Mouse (Mus musculus): Measurements from ENCODE around the gene Mad1l1. TPM values are rescaled to one million over a fixed set of nuclear protein-coding genes. Genes with fewer than 3 reads are reported as not detected.

Mad1l1 gene
- polyA plus RNA-seq, 1 experiment from 2014 or later: 31.8 TPM

GRCm38 (mm10) chr5:140087242-140087641 is 234.1 kb downstream of the Mad1l1 start:
- ATAC-seq (ENCODE audit: low read depth): no peak
- 93% methylated on average over 7 of the region's 7 CpGs for whole genome bisulfite sequencing
- H3K4me1 ChIP-seq (replicated peaks): peaks cover 36% of the 10 kb centered on the region
- no peak overlapping the region for H3K9ac ChIP-seq
- H3K9me3 ChIP-seq: no peaks in the 10 kb centered on the region
- H3K4me2 ChIP-seq: no peak overlapping the region
- no peak overlapping the region for H3K4me3 ChIP-seq
- H3K27ac ChIP-seq (replicated peaks): no peak overlapping the region
- H3K27me3 ChIP-seq: no peaks in the 10 kb centered on the region
- H3K36me3 ChIP-seq: no peaks in the 10 kb centered on the region

GRCm38 (mm10) chr5:140084341-140084740 is 237.0 kb downstream of the Mad1l1 start:
- Histone ChIP-seq H3K4me2 (no peak overlapping the region), H3K36me3 (no peaks in the 10 kb centered on the region), H3K9me3 (no peaks in the 10 kb centered on the region), H3K4me3 (no peak overlapping the region), H3K4me1 (replicated peaks) (peaks cover 33% of the 10 kb centered on the region), H3K27ac (replicated peaks) (no peak overlapping the region), H3K9ac (no peak overlapping the region), H3K27me3 (no peaks in the 10 kb centered on the region)
- no peak for ATAC-seq (ENCODE audit: low read depth)
- 95% methylated on average over 6 of the region's 6 CpGs for WGBS

GRCm38 (mm10) chr5:140083911-140084310 is 237.4 kb downstream of the Mad1l1 start:
- Histone ChIP-seq H3K4me1 (replicated peaks) (peaks cover 33% of the 10 kb centered on the region), H3K27ac (replicated peaks) (no peak overlapping the region), H3K9me3 (no peaks in the 10 kb centered on the region), H3K4me2 (no peak overlapping the region), H3K36me3 (no peaks in the 10 kb centered on the region), H3K9ac (no peak overlapping the region), H3K4me3 (no peak overlapping the region), H3K27me3 (no peaks in the 10 kb centered on the region)
- no peak for ATAC-seq (ENCODE audit: low read depth)
- 86% methylated on average over 5 of the region's 5 CpGs for WGBS

GRCm38 (mm10) chr5:140082204-140082812 is 239.0 kb downstream of the Mad1l1 start:
- no peak for ATAC-seq (ENCODE audit: low read depth)
- Histone ChIP-seq H3K4me2 (no peak overlapping the region), H3K9me3 (no peaks in the 10 kb centered on the region), H3K4me3 (no peak overlapping the region), H3K9ac (no peak overlapping the region), H3K27ac (replicated peaks) (peak overlapping the region; percentile 90; the same call in 1 of the 2 replicates), H3K27me3 (no peaks in the 10 kb centered on the region), H3K4me1 (replicated peaks) (peaks cover 40% of the 10 kb centered on the region), H3K36me3 (no peaks in the 10 kb centered on the region)
- 57% methylated on average over 10 of the region's 11 CpGs for whole genome bisulfite sequencing

GRCm38 (mm10) chr5:140081084-140081483 is 240.3 kb downstream of the Mad1l1 start:
- Histone ChIP-seq H3K9ac (peak overlapping the region; percentile 8; the same call in 1 of the 2 replicates), H3K27ac (replicated peaks) (peak overlapping the region; percentile 90), H3K27me3 (no peaks in the 10 kb centered on the region), H3K4me1 (replicated peaks) (peaks cover 29% of the 10 kb centered on the region), H3K4me3 (no peak overlapping the region), H3K9me3 (no peaks in the 10 kb centered on the region), H3K36me3 (no peaks in the 10 kb centered on the region), H3K4me2 (no peak overlapping the region)
- ATAC-seq (ENCODE audit: low read depth): no peak
- WGBS: 37% methylated on average over 10 of the region's 10 CpGs

GRCm38 (mm10) chr5:140079511-140079910 is 241.8 kb downstream of the Mad1l1 start:
- Histone ChIP-seq H3K4me2 (no peak overlapping the region), H3K4me3 (no peak overlapping the region), H3K36me3 (no peaks in the 10 kb centered on the region), H3K9ac (no peak overlapping the region), H3K27ac (replicated peaks) (no peak overlapping the region), H3K4me1 (replicated peaks) (peaks cover 36% of the 10 kb centered on the region), H3K9me3 (no peaks in the 10 kb centered on the region), H3K27me3 (no peaks in the 10 kb centered on the region)
- no peak for ATAC-seq (ENCODE audit: low read depth)
- WGBS: 95% methylated on average over 4 of the region's 4 CpGs

- no peaks in the 10 kb centered on the region for H3K36me3 ChIP-seq
- 84% methylated on average over 3 of the region's 3 CpGs for WGBS
- no peak overlapping the region for H3K4me3 ChIP-seq
- no peak overlapping the region for H3K9ac ChIP-seq
- no peak overlapping the region for H3K4me2 ChIP-seq
- no peaks in the 10 kb centered on the region for H3K27me3 ChIP-seq
- peaks cover 47% of the 10 kb centered on the region for H3K4me1 ChIP-seq (replicated peaks)
- H3K9me3 ChIP-seq: no peaks in the 10 kb centered on the region
- H3K27ac ChIP-seq (replicated peaks): peak overlapping the region; percentile 69
- ATAC-seq (ENCODE audit: low read depth): no peak
Observed at GRCm38 (mm10) chr5:140078406-140078805, 242.9 kb downstream of the Mad1l1 start.

- Histone ChIP-seq H3K9ac (no peak overlapping the region), H3K4me2 (no peak overlapping the region), H3K27me3 (no peaks in the 10 kb centered on the region), H3K9me3 (no peaks in the 10 kb centered on the region), H3K4me1 (replicated peaks) (peaks cover 48% of the 10 kb centered on the region), H3K4me3 (no peak overlapping the region), H3K36me3 (no peaks in the 10 kb centered on the region), H3K27ac (replicated peaks) (no peak overlapping the region)
- WGBS: 90% methylated on average over 2 of the region's 2 CpGs
- no peak for ATAC-seq (ENCODE audit: low read depth)
Observed at GRCm38 (mm10) chr5:140076438-140076837, 244.9 kb downstream of the Mad1l1 start.

GRCm38 (mm10) chr5:140073671-140074116 is 247.7 kb downstream of the Mad1l1 start:
- WGBS: 17% methylated on average over 12 of the region's 12 CpGs
- no peaks in the 10 kb centered on the region for H3K36me3 ChIP-seq
- no peaks in the 10 kb centered on the region for H3K9me3 ChIP-seq
- H3K4me3 ChIP-seq: no peak overlapping the region
- H3K9ac ChIP-seq: peak overlapping the region; percentile 52
- peaks cover 44% of the 10 kb centered on the region for H3K4me1 ChIP-seq (replicated peaks)
- peak; percentile 74 for ATAC-seq (ENCODE audit: low read depth)
- peak overlapping the region; percentile 88 for H3K27ac ChIP-seq (replicated peaks)
- H3K27me3 ChIP-seq: no peaks in the 10 kb centered on the region
- no peak overlapping the region for H3K4me2 ChIP-seq

GRCm38 (mm10) chr5:140073148-140073670 is 248.1 kb downstream of the Mad1l1 start:
- no peaks in the 10 kb centered on the region for H3K9me3 ChIP-seq
- H3K27me3 ChIP-seq: no peaks in the 10 kb centered on the region
- 0 out of 2 replicates have a peak overlapping the region, but pooled peaks have one; percentile 52 for H3K9ac ChIP-seq
- peak; percentile 40; the same call in 1 of the 2 replicates for ATAC-seq (ENCODE audit: low read depth)
- H3K4me3 ChIP-seq: no peak overlapping the region
- WGBS: 36% methylated on average over 1 of the region's 1 CpGs
- H3K27ac ChIP-seq (replicated peaks): peak overlapping the region; percentile 88
- no peak overlapping the region for H3K4me2 ChIP-seq
- H3K4me1 ChIP-seq (replicated peaks): peaks cover 44% of the 10 kb centered on the region
- H3K36me3 ChIP-seq: no peaks in the 10 kb centered on the region

- no peak overlapping the region for H3K4me2 ChIP-seq
- no peak overlapping the region for H3K27ac ChIP-seq (replicated peaks)
- H3K9ac ChIP-seq: no peak overlapping the region
- ATAC-seq (ENCODE audit: low read depth): no peak
- H3K36me3 ChIP-seq: 0 out of 2 replicates have a peak, but pooled peaks cover 10% of the 10 kb centered on the region
- 61% methylated on average over 5 of the region's 5 CpGs for WGBS
- no peaks in the 10 kb centered on the region for H3K9me3 ChIP-seq
- no peaks in the 10 kb centered on the region for H3K27me3 ChIP-seq
- peaks cover 45% of the 10 kb centered on the region for H3K4me1 ChIP-seq (replicated peaks)
- no peak overlapping the region for H3K4me3 ChIP-seq
Observed at GRCm38 (mm10) chr5:140068506-140068905, 252.8 kb downstream of the Mad1l1 start.

GRCm38 (mm10) chr5:140068051-140068450 is 253.3 kb downstream of the Mad1l1 start:
- ATAC-seq (ENCODE audit: low read depth): no peak
- WGBS: 53% methylated on average over 3 of the region's 3 CpGs
- 0 out of 2 replicates have a peak overlapping the region, but pooled peaks have one; percentile 33 for H3K27ac ChIP-seq (replicated peaks)
- H3K9ac ChIP-seq: no peak overlapping the region
- H3K4me1 ChIP-seq (replicated peaks): peaks cover 40% of the 10 kb centered on the region
- H3K4me3 ChIP-seq: no peak overlapping the region
- H3K4me2 ChIP-seq: no peak overlapping the region
- H3K9me3 ChIP-seq: no peaks in the 10 kb centered on the region
- H3K27me3 ChIP-seq: no peaks in the 10 kb centered on the region
- 0 out of 2 replicates have a peak, but pooled peaks cover 10% of the 10 kb centered on the region for H3K36me3 ChIP-seq
